Mouse (Mus musculus): ENCODE measurements at regions not wholly inside any gene's neighbourhood (a gene's known extent, or its start where the extent isn't known, plus 50 kb on each side); places are given as distances from the start of the nearest gene placed in this dataset.
A peak's percentile ranks its signal among the peaks of the same experiment; 100 is the strongest.

DNA sequence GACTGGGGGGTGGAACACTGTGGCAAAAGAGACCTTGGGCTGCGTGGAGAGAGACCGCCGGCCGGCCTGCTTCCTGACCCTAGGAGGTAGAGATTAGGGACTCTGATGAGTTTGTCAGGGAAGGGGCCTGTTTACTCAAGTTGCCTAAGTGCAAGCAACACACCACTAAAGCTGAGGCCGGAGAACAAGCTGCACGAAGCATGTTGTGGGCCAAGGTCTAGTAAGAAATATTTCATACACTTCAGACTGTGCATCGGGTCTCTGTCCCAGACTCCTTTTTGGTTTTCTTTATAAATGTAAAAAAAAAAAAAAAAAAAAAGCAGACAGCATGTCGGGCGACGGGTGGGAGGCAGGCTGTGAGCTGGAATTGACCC lies 167.5 kb downstream of the 3100002H09Rik start:
- no peak for ATAC-seq (ENCODE audit: low FRiP score, low read depth)
- no peaks in the 10 kb centered on the region for H3K36me3 ChIP-seq
- peak overlapping the region; percentile 35; the same call in 1 of the 2 replicates for H3K4me2 ChIP-seq (replicated peaks)
- no peaks in the 10 kb centered on the region for H3K9me3 ChIP-seq
- WGBS = 6% methylated on average over 10 of the region's 10 CpGs
- peak overlapping the region; percentile 74 for H3K27ac ChIP-seq (replicated peaks)
- H3K4me1 ChIP-seq = peaks cover 32% of the 10 kb centered on the region
- peaks cover 70% of the 10 kb centered on the region for H3K27me3 ChIP-seq
- no peak overlapping the region for H3K4me3 ChIP-seq
- H3K9ac ChIP-seq (replicated peaks) = no peak overlapping the region

DNA sequence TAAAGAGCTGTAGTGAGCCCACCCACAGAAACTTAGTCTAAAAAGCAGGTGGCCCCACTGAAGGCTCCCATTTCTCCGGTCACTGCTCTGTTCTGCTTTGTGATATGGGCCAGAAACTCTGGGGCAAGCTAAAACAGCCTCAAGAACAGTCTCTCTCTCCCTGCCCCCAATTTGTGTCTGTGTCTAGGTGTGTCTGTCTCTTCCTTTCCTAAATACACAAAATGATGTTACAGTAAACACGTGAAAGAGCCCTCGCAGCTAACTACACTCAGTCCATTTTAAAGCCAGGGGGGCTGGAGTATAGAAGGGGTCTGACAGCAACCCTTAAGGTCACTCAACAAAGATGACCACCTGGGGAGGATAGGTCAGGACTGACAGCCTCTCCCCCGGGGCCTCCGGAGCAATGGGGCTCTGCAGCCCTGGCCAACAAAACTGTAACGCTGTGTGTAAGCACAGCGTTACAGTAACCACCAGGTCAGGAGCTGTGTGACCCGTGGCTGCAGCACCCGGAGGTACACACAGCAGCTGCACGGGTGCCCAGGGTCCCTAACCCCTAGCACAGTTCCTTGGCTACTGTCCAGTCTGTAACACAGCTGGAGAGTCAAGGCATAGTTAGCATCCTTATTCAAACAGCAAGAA lies 168.0 kb downstream of the 3100002H09Rik start:
- no peak overlapping the region for H3K4me2 ChIP-seq (replicated peaks)
- H3K4me1 ChIP-seq = peaks cover 32% of the 10 kb centered on the region
- 3% methylated on average over 10 of the region's 10 CpGs for WGBS
- ATAC-seq (ENCODE audit: low FRiP score, low read depth) = no peak
- H3K36me3 ChIP-seq = no peaks in the 10 kb centered on the region
- peaks cover 75% of the 10 kb centered on the region for H3K27me3 ChIP-seq
- H3K27ac ChIP-seq (replicated peaks) = peak overlapping the region; percentile 74
- H3K9me3 ChIP-seq = no peaks in the 10 kb centered on the region
- H3K4me3 ChIP-seq = no peak overlapping the region
- H3K9ac ChIP-seq (replicated peaks) = no peak overlapping the region

DNA sequence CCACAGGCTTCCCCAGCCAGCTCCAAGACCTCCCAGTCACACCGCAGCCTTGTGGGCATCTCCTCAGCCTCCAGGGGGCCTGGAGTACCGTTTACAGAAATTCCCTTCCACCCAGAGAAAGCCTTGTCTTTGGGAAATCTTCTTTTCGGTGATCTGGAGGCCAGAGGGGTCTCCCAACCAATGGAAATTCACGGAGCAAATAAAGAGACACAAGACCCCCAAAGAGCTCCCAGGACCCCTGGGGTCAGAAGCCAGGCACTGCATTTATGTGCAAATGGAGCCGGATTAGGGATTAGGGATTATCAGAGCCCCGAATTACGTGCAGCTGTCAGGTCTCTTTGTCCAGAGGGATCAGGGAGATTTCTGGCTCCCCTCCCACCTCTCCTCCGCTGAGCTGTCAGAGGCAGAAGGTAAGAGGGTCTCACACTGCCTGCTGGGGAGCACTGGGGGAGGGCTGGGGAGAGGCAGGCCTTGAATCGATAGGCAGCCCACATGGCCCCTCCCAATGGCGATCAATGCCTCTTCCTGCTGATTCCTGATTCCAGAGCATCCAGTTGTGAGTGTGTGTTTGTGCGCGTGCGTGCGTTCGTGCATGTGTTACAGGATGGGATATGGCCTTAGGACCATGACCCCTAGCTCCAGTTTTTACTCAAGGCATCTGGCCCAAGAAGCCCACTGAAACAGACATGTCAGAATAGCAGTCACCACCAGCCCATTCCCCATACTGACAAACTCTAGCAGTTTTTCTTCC lies 168.7 kb downstream of the 3100002H09Rik start:
- Histone ChIP-seq H3K4me1 (peaks cover 32% of the 10 kb centered on the region), H3K27ac (replicated peaks) (peak overlapping the region; percentile 74), H3K9ac (replicated peaks) (no peak overlapping the region), H3K36me3 (no peaks in the 10 kb centered on the region), H3K9me3 (no peaks in the 10 kb centered on the region), H3K4me3 (no peak overlapping the region), H3K4me2 (replicated peaks) (no peak overlapping the region), H3K27me3 (peaks cover 76% of the 10 kb centered on the region)
- WGBS = 5% methylated on average over 15 of the region's 15 CpGs
- ATAC-seq (ENCODE audit: low FRiP score, low read depth) = peak; percentile 85

DNA sequence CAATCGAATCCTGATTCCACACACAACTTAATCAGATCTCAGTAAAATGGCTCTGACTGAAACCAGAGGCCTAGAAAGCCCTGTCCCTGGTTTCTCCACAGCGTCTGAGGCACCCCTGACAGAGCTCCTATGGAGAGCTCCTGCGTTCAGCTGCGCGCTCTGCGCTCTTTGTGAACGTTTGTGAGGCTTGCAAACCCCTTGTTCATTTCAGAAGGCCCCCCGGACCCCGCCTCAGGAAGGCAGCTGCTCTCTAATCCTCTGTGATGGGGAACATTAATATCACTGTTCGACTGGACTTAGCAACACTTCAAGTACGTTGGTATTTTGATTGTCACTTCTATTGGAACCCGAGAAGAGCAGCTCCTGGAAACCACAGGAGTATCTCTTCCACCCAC lies 175.6 kb downstream of the 3100002H09Rik start:
- peaks cover 20% of the 10 kb centered on the region for H3K4me1 ChIP-seq
- no peak overlapping the region; the same call in 1 of the 2 replicates for H3K9ac ChIP-seq (replicated peaks)
- H3K4me2 ChIP-seq (replicated peaks) = 0 out of 2 replicates have a peak overlapping the region, but pooled peaks have one; percentile 45
- no peaks in the 10 kb centered on the region; the same call in 1 of the 2 replicates for H3K9me3 ChIP-seq
- ATAC-seq (ENCODE audit: low FRiP score, low read depth) = 0 out of 2 replicates have a peak, but pooled peaks have one; percentile 57
- H3K27ac ChIP-seq (replicated peaks) = peak overlapping the region; percentile 60
- H3K4me3 ChIP-seq = no peak overlapping the region
- 15% methylated on average over 12 of the region's 12 CpGs for WGBS
- no peaks in the 10 kb centered on the region for H3K36me3 ChIP-seq
- H3K27me3 ChIP-seq = peaks cover 70% of the 10 kb centered on the region

DNA sequence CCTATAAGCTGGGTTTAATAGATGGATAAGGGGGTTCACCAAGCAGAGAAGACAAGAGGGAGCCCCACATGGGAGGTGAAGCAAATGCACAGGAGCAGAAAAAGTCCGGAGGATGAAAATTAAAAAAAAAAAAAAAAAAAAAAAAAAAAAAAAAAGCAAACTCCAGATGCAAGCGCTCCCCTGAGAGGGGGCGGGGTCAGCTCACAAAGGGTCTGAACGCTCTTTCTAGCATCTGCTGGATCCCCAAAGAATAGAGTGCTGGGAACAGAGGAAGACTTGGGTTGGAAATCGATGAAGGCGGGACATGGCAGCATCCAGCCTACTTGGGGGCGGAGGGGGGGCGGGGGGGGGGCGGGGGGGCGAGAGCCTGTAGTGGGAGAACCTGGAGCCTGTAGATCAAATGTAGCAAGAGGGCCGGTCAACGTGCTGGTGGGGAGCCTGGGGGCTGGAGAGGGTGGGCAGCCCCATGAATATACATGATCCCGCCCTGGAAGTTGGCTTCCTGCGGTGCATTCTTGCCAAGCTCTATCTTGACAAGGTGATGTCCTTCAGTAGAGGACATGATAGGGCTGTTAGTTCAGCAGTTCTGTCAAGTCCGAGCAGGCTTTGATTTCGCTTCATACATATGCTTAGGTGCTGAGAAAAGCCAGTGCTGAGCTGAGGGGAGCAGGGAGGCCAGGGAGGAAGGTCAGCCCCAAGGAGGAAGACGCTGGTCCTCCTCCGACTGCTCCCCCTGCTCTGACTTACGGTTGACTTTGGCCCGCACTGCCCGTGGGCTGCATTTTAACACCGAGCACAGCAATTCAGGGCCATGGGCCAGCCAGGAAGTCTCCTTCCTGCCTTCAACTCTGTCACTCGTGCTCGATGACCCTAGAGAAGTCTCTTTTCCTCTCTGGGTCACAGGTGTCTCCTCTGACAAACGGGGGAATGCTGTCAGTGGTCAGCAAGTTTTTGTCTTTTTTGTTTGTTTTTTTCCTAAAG lies 176.3 kb downstream of the 3100002H09Rik start:
- H3K9me3 ChIP-seq = no peaks in the 10 kb centered on the region; the same call in 1 of the 2 replicates
- peak overlapping the region; percentile 45 for H3K4me2 ChIP-seq (replicated peaks)
- H3K36me3 ChIP-seq = no peaks in the 10 kb centered on the region
- H3K4me3 ChIP-seq = no peak overlapping the region; the same call in 1 of the 2 replicates
- H3K27me3 ChIP-seq = peaks cover 67% of the 10 kb centered on the region
- peak overlapping the region; percentile 60 for H3K27ac ChIP-seq (replicated peaks)
- no peak overlapping the region; the same call in 1 of the 2 replicates for H3K9ac ChIP-seq (replicated peaks)
- WGBS = 4% methylated on average over 22 of the region's 25 CpGs
- H3K4me1 ChIP-seq = peaks cover 20% of the 10 kb centered on the region
- ATAC-seq (ENCODE audit: low FRiP score, low read depth) = peak; percentile 61

DNA sequence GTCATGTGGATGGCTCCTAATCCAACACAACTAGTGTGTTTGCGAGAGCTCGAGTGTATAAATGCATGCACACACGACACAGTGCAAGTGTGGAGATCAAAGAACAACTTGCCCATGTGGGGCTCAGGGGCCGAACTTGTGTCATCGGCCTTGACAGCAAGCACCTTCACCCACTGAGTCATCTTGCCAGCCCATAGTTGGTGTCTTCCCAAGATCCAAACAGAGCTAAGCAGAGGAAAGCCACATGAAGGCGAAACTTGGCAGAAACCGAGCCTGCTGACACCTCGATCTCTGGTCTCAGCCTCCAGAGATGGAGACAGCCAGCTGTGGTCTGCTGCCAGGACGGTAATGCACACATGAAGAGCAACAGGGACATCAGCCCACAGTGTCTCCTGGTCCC lies 177.1 kb downstream of the 3100002H09Rik start:
- H3K4me2 ChIP-seq (replicated peaks) = no peak overlapping the region
- peaks cover 66% of the 10 kb centered on the region for H3K27me3 ChIP-seq
- no peak overlapping the region for H3K27ac ChIP-seq (replicated peaks)
- no peak overlapping the region for H3K4me3 ChIP-seq
- peaks cover 20% of the 10 kb centered on the region for H3K4me1 ChIP-seq
- no peak for ATAC-seq (ENCODE audit: low FRiP score, low read depth)
- H3K36me3 ChIP-seq = no peaks in the 10 kb centered on the region
- no peaks in the 10 kb centered on the region; the same call in 1 of the 2 replicates for H3K9me3 ChIP-seq
- H3K9ac ChIP-seq (replicated peaks) = no peak overlapping the region
- 76% methylated on average over 9 of the region's 9 CpGs for WGBS

DNA sequence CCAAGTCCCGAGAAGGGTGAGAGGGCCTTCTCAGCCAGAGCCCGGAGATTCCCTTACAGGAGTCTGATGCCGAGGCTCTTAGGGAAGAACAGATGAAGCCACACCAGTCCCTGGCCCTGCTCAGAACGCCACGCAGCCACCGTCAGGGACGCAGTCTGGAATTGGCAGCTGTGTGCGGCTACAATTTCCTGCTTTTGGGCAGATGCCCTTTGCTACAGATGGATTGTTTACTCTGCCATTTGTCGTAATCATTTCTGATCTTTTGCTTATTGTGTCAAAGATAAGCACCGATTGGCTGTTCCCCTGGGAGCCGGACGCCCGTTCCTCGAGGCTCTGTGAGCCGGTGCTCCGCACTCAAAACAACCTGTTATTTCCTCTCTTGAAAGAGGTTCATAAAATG lies 179.4 kb downstream of the 3100002H09Rik start:
- WGBS = 75% methylated on average over 16 of the region's 16 CpGs
- Histone ChIP-seq H3K9ac (replicated peaks) (no peak overlapping the region), H3K4me1 (peaks cover 20% of the 10 kb centered on the region), H3K36me3 (no peaks in the 10 kb centered on the region), H3K4me2 (replicated peaks) (no peak overlapping the region), H3K27ac (replicated peaks) (no peak overlapping the region), H3K4me3 (no peak overlapping the region), H3K9me3 (no peaks in the 10 kb centered on the region), H3K27me3 (peaks cover 54% of the 10 kb centered on the region)
- ATAC-seq (ENCODE audit: low FRiP score, low read depth) = no peak

DNA sequence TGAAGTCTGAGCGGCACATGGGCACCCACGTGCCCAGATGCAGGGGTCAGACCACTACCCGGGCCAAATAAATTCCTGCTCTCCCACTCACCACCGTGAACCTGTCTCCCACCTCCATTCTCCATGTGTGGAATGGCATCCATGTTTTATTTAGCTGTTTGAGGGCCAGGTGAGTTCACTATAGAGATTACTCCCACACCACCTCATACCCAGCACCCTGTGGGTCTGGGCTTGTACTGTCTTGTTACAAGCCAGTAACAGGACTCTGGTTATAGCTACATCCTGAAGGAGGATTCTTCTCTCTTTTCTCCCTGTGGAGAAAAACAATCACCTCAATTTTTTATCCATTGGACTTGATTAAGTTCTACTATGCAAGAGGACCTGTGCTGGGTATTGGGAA lies 181.8 kb downstream of the 3100002H09Rik start:
- WGBS = 91% methylated on average over 4 of the region's 4 CpGs
- no peak overlapping the region for H3K9ac ChIP-seq (replicated peaks)

DNA sequence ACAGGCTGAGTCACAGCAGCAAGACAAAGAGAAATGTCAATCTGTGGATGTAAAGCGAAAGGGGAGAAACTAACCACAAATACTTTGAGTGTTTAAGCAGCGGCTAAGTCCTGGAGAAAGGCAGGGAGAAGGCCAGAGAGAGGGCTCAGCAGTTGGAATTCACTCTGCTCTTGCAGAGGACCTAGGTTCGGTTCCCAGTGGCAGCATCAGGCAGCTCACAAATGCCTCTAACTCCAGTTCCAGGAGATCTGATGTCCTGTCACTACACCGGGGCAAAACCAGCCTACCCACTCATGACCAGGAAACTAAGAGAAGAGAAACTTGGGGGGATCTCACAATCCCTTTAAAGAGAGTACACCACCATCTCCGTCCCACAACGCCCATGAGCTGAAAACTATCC lies 188.2 kb downstream of the 3100002H09Rik start:
- no peak for ATAC-seq (ENCODE audit: low FRiP score, low read depth)
- H3K4me3 ChIP-seq = no peak overlapping the region
- 87% methylated on average over 6 of the region's 6 CpGs for WGBS
- no peak overlapping the region for H3K4me2 ChIP-seq (replicated peaks)
- H3K4me1 ChIP-seq = no peaks in the 10 kb centered on the region
- no peaks in the 10 kb centered on the region for H3K36me3 ChIP-seq
- H3K27ac ChIP-seq (replicated peaks) = no peak overlapping the region
- H3K9ac ChIP-seq (replicated peaks) = no peak overlapping the region
- no peaks in the 10 kb centered on the region for H3K9me3 ChIP-seq
- H3K27me3 ChIP-seq = 0 out of 2 replicates have a peak, but pooled peaks cover 6% of the 10 kb centered on the region

More for the DNA sequence above, 181.8 kb downstream of the 3100002H09Rik start:
- H3K27me3 ChIP-seq = peaks cover 45% of the 10 kb centered on the region
- H3K4me2 ChIP-seq (replicated peaks) = no peak overlapping the region
- no peak for ATAC-seq (ENCODE audit: low FRiP score, low read depth)
- H3K36me3 ChIP-seq = no peaks in the 10 kb centered on the region
- H3K4me1 ChIP-seq = peaks cover 4% of the 10 kb centered on the region
- H3K27ac ChIP-seq (replicated peaks) = no peak overlapping the region
- no peak overlapping the region for H3K4me3 ChIP-seq
- H3K9me3 ChIP-seq = no peaks in the 10 kb centered on the region

DNA sequence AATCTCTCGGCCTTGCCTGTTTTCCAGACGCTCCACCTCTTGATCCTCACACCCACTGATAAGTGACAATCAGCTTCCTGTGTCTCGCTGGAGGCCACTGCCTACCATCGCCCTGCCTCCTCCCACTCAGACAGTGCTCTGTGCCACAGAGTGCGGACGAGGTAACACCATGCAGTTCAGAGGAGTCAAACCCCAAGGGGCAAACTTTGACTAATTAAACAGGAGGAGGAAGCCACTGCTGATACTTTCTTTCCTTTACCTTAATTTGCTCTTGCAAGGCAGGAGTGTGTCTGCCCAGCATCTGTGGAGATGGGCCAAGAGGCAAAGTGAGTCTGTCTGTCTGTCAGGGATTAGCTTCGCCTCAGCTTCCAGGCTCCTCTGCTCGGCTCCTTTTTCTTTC lies 192.2 kb downstream of the 3100002H09Rik start:
- Histone ChIP-seq H3K4me3 (no peak overlapping the region), H3K4me2 (replicated peaks) (no peak overlapping the region), H3K27ac (replicated peaks) (no peak overlapping the region), H3K36me3 (no peaks in the 10 kb centered on the region), H3K4me1 (no peaks in the 10 kb centered on the region), H3K9me3 (no peaks in the 10 kb centered on the region), H3K9ac (replicated peaks) (no peak overlapping the region), H3K27me3 (peaks cover 4% of the 10 kb centered on the region; the same call in 1 of the 2 replicates)
- 40% methylated on average over 8 of the region's 8 CpGs for WGBS
- ATAC-seq (ENCODE audit: low FRiP score, low read depth) = no peak

DNA sequence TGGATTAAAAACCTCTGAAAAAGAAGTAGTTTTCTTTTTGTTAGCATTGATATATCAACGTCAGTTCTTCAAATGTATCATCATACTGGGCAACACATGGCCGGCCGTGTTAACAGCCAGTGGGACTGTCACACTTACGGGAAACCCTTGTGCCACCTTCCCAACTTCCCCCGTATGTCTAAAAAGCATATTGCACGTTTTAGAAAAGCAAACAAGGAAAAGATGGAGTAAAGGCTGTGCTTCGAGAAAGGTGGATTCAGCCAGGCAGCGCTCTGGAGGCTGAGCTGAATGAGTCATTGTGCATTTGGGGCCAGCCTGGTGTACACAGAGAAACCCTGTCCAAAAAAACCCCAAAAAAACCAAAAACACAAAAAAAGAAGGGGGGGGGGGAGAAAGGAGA lies 193.4 kb downstream of the 3100002H09Rik start:
- WGBS = 86% methylated on average over 8 of the region's 8 CpGs
- Histone ChIP-seq H3K27me3 (peaks cover 4% of the 10 kb centered on the region; the same call in 1 of the 2 replicates), H3K9ac (replicated peaks) (no peak overlapping the region), H3K36me3 (no peaks in the 10 kb centered on the region), H3K4me1 (no peaks in the 10 kb centered on the region), H3K4me2 (replicated peaks) (no peak overlapping the region), H3K27ac (replicated peaks) (no peak overlapping the region), H3K9me3 (no peaks in the 10 kb centered on the region), H3K4me3 (no peak overlapping the region)
- ATAC-seq (ENCODE audit: low FRiP score, low read depth) = no peak

All from midbrain, embryonic 12.5 days (tissue).